Mouse (Mus musculus): ENCODE measurements around the gene Bckdk. TPM values are rescaled to one million over a fixed set of nuclear protein-coding genes. Genes with fewer than 3 reads are reported as not detected.

Bckdk gene
- polyA plus RNA-seq, 1 experiment from 2014 or later: 142 TPM

- Histone ChIP-seq H3K36me3 (peaks cover 47% of the 10 kb centered on the region), H3K27ac (peak overlapping the region; percentile 49), H3K4me2 (no peak overlapping the region), H3K4me3 (no peak overlapping the region), H3K27me3 (no peaks in the 10 kb centered on the region), H3K9ac (no peak overlapping the region), H3K4me1 (peaks cover 48% of the 10 kb centered on the region), H3K9me3 (no peaks in the 10 kb centered on the region)
- WGBS: 55% methylated on average over 6 of the region's 6 CpGs
- no peak for ATAC-seq (ENCODE audit: borderline replicate concordance, extremely low read depth, low FRiP score, low TSS enrichment)
These were observed 18.8 kb downstream of the Bckdk start for GRCm38 (mm10) chr7:127922451-127923275.

- Histone ChIP-seq H3K4me3 (no peak overlapping the region), H3K9me3 (no peaks in the 10 kb centered on the region), H3K27ac (peak overlapping the region; percentile 76), H3K4me2 (0 out of 2 replicates have a peak overlapping the region, but pooled peaks have one; percentile 4), H3K9ac (0 out of 2 replicates have a peak overlapping the region, but pooled peaks have one; percentile 10), H3K36me3 (peaks cover 39% of the 10 kb centered on the region), H3K27me3 (0 out of 2 replicates have a peak, but pooled peaks cover 3% of the 10 kb centered on the region), H3K4me1 (peaks cover 48% of the 10 kb centered on the region)
- 76% methylated on average over 5 of the region's 5 CpGs for WGBS
- ATAC-seq (ENCODE audit: borderline replicate concordance, extremely low read depth, low FRiP score, low TSS enrichment): no peak
These were observed 19.8 kb downstream of the Bckdk start for GRCm38 (mm10) chr7:127923714-127924113.

GRCm38 (mm10) chr7:127925252-127925651 lies 21.4 kb downstream of the Bckdk start:
- H3K27ac ChIP-seq: peak overlapping the region; percentile 96
- peaks cover 39% of the 10 kb centered on the region for H3K36me3 ChIP-seq
- H3K4me3 ChIP-seq: peak overlapping the region; percentile 5; the same call in 1 of the 2 replicates
- H3K9me3 ChIP-seq: no peaks in the 10 kb centered on the region
- peaks cover 16% of the 10 kb centered on the region for H3K27me3 ChIP-seq
- peak; percentile 77 for ATAC-seq (ENCODE audit: borderline replicate concordance, extremely low read depth, low FRiP score, low TSS enrichment)
- H3K4me2 ChIP-seq: peak overlapping the region; percentile 27
- 47% methylated on average over 5 of the region's 5 CpGs for WGBS
- no peak overlapping the region for H3K9ac ChIP-seq
- H3K4me1 ChIP-seq: peaks cover 50% of the 10 kb centered on the region

- Histone ChIP-seq H3K36me3 (peaks cover 33% of the 10 kb centered on the region), H3K4me3 (peak overlapping the region; percentile 5; the same call in 1 of the 2 replicates), H3K9me3 (no peaks in the 10 kb centered on the region), H3K27ac (peak overlapping the region; percentile 96), H3K4me2 (peak overlapping the region; percentile 50; the same call in 1 of the 2 replicates), H3K9ac (no peak overlapping the region), H3K27me3 (peaks cover 20% of the 10 kb centered on the region), H3K4me1 (peaks cover 58% of the 10 kb centered on the region)
- ATAC-seq (ENCODE audit: borderline replicate concordance, extremely low read depth, low FRiP score, low TSS enrichment): no peak
- 70% methylated on average over 8 of the region's 8 CpGs for WGBS
These were observed 22.2 kb downstream of the Bckdk start for GRCm38 (mm10) chr7:127926066-127926465.

- no peak for ATAC-seq (ENCODE audit: borderline replicate concordance, extremely low read depth, low FRiP score, low TSS enrichment)
- Histone ChIP-seq H3K9me3 (no peaks in the 10 kb centered on the region), H3K4me2 (peak overlapping the region; percentile 50), H3K9ac (peak overlapping the region; percentile 13; the same call in 1 of the 2 replicates), H3K27ac (peak overlapping the region; percentile 96), H3K36me3 (peaks cover 33% of the 10 kb centered on the region), H3K4me1 (peaks cover 66% of the 10 kb centered on the region), H3K27me3 (peaks cover 20% of the 10 kb centered on the region), H3K4me3 (no peak overlapping the region)
- 76% methylated on average over 11 of the region's 11 CpGs for WGBS
These were observed 23.0 kb downstream of the Bckdk start for GRCm38 (mm10) chr7:127926846-127927245.

GRCm38 (mm10) chr7:127927726-127928125 lies 23.8 kb downstream of the Bckdk start:
- Histone ChIP-seq H3K27me3 (peaks cover 20% of the 10 kb centered on the region), H3K27ac (peak overlapping the region; percentile 96), H3K4me3 (peak overlapping the region; percentile 49), H3K4me2 (peak overlapping the region; percentile 50), H3K9me3 (no peaks in the 10 kb centered on the region), H3K9ac (peak overlapping the region; percentile 29; the same call in 1 of the 2 replicates), H3K36me3 (peaks cover 30% of the 10 kb centered on the region), H3K4me1 (peaks cover 69% of the 10 kb centered on the region)
- whole genome bisulfite sequencing: 77% methylated on average over 11 of the region's 11 CpGs
- no peak for ATAC-seq (ENCODE audit: borderline replicate concordance, extremely low read depth, low FRiP score, low TSS enrichment)

- peak overlapping the region; percentile 49 for H3K4me3 ChIP-seq
- ATAC-seq (ENCODE audit: borderline replicate concordance, extremely low read depth, low FRiP score, low TSS enrichment): no peak
- peak overlapping the region; percentile 59 for H3K9ac ChIP-seq
- no peaks in the 10 kb centered on the region for H3K9me3 ChIP-seq
- H3K4me1 ChIP-seq: peaks cover 67% of the 10 kb centered on the region
- peak overlapping the region; percentile 50 for H3K4me2 ChIP-seq
- 26% methylated on average over 5 of the region's 5 CpGs for WGBS
- H3K36me3 ChIP-seq: peaks cover 26% of the 10 kb centered on the region; the same call in 1 of the 2 replicates
- peaks cover 20% of the 10 kb centered on the region for H3K27me3 ChIP-seq
- H3K27ac ChIP-seq: peak overlapping the region; percentile 96
These were observed 24.7 kb downstream of the Bckdk start for GRCm38 (mm10) chr7:127928596-127928995.

- Histone ChIP-seq H3K36me3 (peaks cover 17% of the 10 kb centered on the region; the same call in 1 of the 2 replicates), H3K27me3 (peaks cover 20% of the 10 kb centered on the region), H3K4me1 (peaks cover 65% of the 10 kb centered on the region), H3K27ac (peak within 1 kb of the TSS; percentile 96), H3K4me3 (peak within 1 kb of the TSS; percentile 49), H3K4me2 (peak within 1 kb of the TSS; percentile 50), H3K9me3 (no peaks in the 10 kb centered on the region), H3K9ac (peak within 1 kb of the TSS; percentile 59)
- 12% methylated on average over 6 of the region's 6 CpGs for WGBS
- no peak for ATAC-seq (ENCODE audit: borderline replicate concordance, extremely low read depth, low FRiP score, low TSS enrichment)
These were observed 26.0 kb downstream of the Bckdk start, which contains the start of gene Prss8 for GRCm38 (mm10) chr7:127929923-127930322. Prss8 (minus strand) TSS chr7:127930104.

GRCm38 (mm10) chr7:127930636-127931035 lies 26.8 kb downstream of the Bckdk start:
- peaks cover 64% of the 10 kb centered on the region for H3K4me1 ChIP-seq
- no peaks in the 10 kb centered on the region for H3K9me3 ChIP-seq
- 51% methylated on average over 5 of the region's 5 CpGs for WGBS
- peak overlapping the region; percentile 96 for H3K27ac ChIP-seq
- H3K27me3 ChIP-seq: peaks cover 20% of the 10 kb centered on the region
- ATAC-seq (ENCODE audit: borderline replicate concordance, extremely low read depth, low FRiP score, low TSS enrichment): no peak
- no peak overlapping the region for H3K9ac ChIP-seq
- no peak overlapping the region for H3K4me3 ChIP-seq
- peaks cover 10% of the 10 kb centered on the region; the same call in 1 of the 2 replicates for H3K36me3 ChIP-seq
- H3K4me2 ChIP-seq: peak overlapping the region; percentile 50

- H3K27ac ChIP-seq: peak overlapping the region; percentile 96
- peak overlapping the region; percentile 31 for H3K4me2 ChIP-seq
- H3K9ac ChIP-seq: peak overlapping the region; percentile 14; the same call in 1 of the 2 replicates
- H3K9me3 ChIP-seq: no peaks in the 10 kb centered on the region
- ATAC-seq (ENCODE audit: borderline replicate concordance, extremely low read depth, low FRiP score, low TSS enrichment): 0 out of 2 replicates have a peak, but pooled peaks have one; percentile 19
- H3K4me3 ChIP-seq: 0 out of 2 replicates have a peak overlapping the region, but pooled peaks have one; percentile 5
- 21% methylated on average over 13 of the region's 13 CpGs for WGBS
- peaks cover 62% of the 10 kb centered on the region for H3K4me1 ChIP-seq
- peaks cover 20% of the 10 kb centered on the region for H3K27me3 ChIP-seq
- H3K36me3 ChIP-seq: peaks cover 5% of the 10 kb centered on the region; the same call in 1 of the 2 replicates
These were observed 27.7 kb downstream of the Bckdk start for GRCm38 (mm10) chr7:127931351-127932135.

GRCm38 (mm10) chr7:127932273-127933031 lies 28.6 kb downstream of the Bckdk start:
- 23% methylated on average over 13 of the region's 13 CpGs for WGBS
- H3K27ac ChIP-seq: peak overlapping the region; percentile 96
- H3K27me3 ChIP-seq: peaks cover 20% of the 10 kb centered on the region
- H3K4me3 ChIP-seq: 0 out of 2 replicates have a peak overlapping the region, but pooled peaks have one; percentile 5
- H3K36me3 ChIP-seq: no peaks in the 10 kb centered on the region
- H3K4me1 ChIP-seq: peaks cover 54% of the 10 kb centered on the region
- no peak for ATAC-seq (ENCODE audit: borderline replicate concordance, extremely low read depth, low FRiP score, low TSS enrichment)
- H3K9ac ChIP-seq: no peak overlapping the region; the same call in 1 of the 2 replicates
- no peaks in the 10 kb centered on the region for H3K9me3 ChIP-seq
- H3K4me2 ChIP-seq: peak overlapping the region; percentile 31

Data from lung, embryonic 15.5 days (tissue).